Mouse (Mus musculus) liver, postnatal 0 days (tissue): ENCODE results near the gene Hcfc2. TPM values are rescaled to one million over a fixed set of nuclear protein-coding genes. Genes with fewer than 3 reads are reported as not detected.
A peak's percentile ranks its signal among the peaks of the same experiment; 100 is the strongest.

ENCODE experiments used
- ATAC-seq: fragments of 200-750 bp; cut with Nextera tagmentation; 2 replicates; pipeline ENCODE4 v1.8.0; 2017; ENCODE audit warnings: mild to moderate bottlenecking, moderate library complexity
- DNase-seq: peaks from one replicate; pipeline ENCODE4 v3.0.0-alpha.2; 2016
- H3K27ac ChIP-seq: fragments of 300-500 bp; sonication (generic); 2 replicates; pipeline ENCODE4 v1.5.1; 2014; ENCODE audit warnings: antibody characterized with exemption, moderate library complexity, mild to moderate bottlenecking, low read depth
- H3K27me3 ChIP-seq: fragments of 300-500 bp; sonication (generic); 2 replicates; pipeline ENCODE4 v1.6.1; 2014; ENCODE audit warnings: low read length, control low read depth, mixed read lengths; ENCODE audit not compliant: insufficient read depth
- H3K36me3 ChIP-seq: fragments of 300-500 bp; sonication (generic); replicated peaks from 2 replicates; pipeline ENCODE4 v1.6.1; 2014; ENCODE audit warnings: mild to moderate bottlenecking, control low read depth, low read length, moderate library complexity, mixed read lengths; ENCODE audit not compliant: insufficient read depth
- H3K4me1 ChIP-seq: fragments of 300-500 bp; sonication (generic); 2 replicates; pipeline ENCODE4 v1.6.1; 2014; ENCODE audit warnings: antibody characterized with exemption, mild to moderate bottlenecking, control low read depth; ENCODE audit not compliant: insufficient read depth
- H3K4me2 ChIP-seq: fragments of 300-500 bp; sonication (generic); 2 replicates; pipeline ENCODE4 v1.6.1; 2014; ENCODE audit warnings: low read depth, mild to moderate bottlenecking, low read length, moderate library complexity, mixed read lengths
- H3K4me3 ChIP-seq: fragments of 300-500 bp; sonication (generic); 2 replicates; pipeline ENCODE4 v1.5.1; 2014; ENCODE audit warnings: low read depth, low read length
- H3K9ac ChIP-seq: fragments of 300-500 bp; sonication (generic); replicated peaks from 2 replicates; pipeline ENCODE4 v1.6.1; 2014; ENCODE audit warnings: mild to moderate bottlenecking, moderate library complexity
- H3K9me3 ChIP-seq: fragments of 300-500 bp; sonication (generic); 2 replicates; pipeline ENCODE4 v1.6.1; 2016; ENCODE audit warnings: mild to moderate bottlenecking, control low read depth, low read length, mixed read lengths
- CTCF ChIP-seq: sonication (generic); IDR thresholded peaks from 2 replicates; pipeline ENCODE4 v1.5.1; 2016; ENCODE audit warnings: antibody characterized with exemption, low read depth
- EP300 ChIP-seq: IDR thresholded peaks from 2 replicates; pipeline ENCODE4 v1.6.1; 2016; ENCODE audit warnings: antibody characterized with exemption, low read depth, mild to moderate bottlenecking
- WGBS: fragments of 180-500 bp; shearing (Covaris S2); extraction: QIAGEN DNeasy Blood & Tissue Kit; methylation state at CpG from one replicate; pipeline ENCODE4 v1.1.7; 2014; ENCODE audit not compliant: insufficient replicate concordance; 5-methylcytosine and 5-hydroxymethylcytosine counted together
- polyA plus RNA-seq: library from polyadenylated mRNA; unstranded; fragments of >200 nt; fragmentation: Nextera tagmentation; extraction: Ambion mirVana; gene quantifications from 2 replicates; pipeline ENCODE4 v1.2.1, GENCODE M21; 2015

The Hcfc2 gene
- polyA plus RNA-seq, 1 experiment from 2014 or later, result 11.9 TPM

DNA sequence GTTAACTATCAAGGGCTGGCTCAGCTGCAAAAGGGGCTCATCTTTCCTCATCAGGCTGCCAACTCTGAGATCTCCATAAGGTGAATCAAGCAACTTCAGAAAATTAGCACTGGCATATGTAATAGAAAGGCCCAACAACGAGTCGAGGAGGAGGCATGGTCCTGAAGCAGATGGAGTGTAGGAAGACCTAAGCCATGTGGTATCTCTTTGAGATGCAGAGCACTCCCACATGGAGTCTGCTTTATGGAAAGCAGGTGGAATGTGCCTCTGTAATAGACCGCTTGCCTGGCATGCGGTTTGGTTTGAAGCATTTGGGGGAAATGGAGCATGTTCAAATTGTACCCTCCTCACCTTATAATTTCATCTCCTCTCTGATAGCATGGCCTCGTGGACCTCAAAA is 15.2 kb upstream of the Hcfc2 start:
- H3K4me3 ChIP-seq, result no peak overlapping the region
- H3K27ac ChIP-seq, result no peak overlapping the region
- H3K36me3 ChIP-seq, result no peaks in the 10 kb centered on the region
- TF ChIP-seq CTCF, result no peak
- TF ChIP-seq EP300, result no peak
- no peaks in the 10 kb centered on the region for H3K4me1 ChIP-seq
- 83% methylated on average over 5 of the region's 5 CpGs for WGBS
- no peak overlapping the region for H3K4me2 ChIP-seq
- no peaks in the 10 kb centered on the region for H3K9me3 ChIP-seq
- H3K9ac ChIP-seq, result no peak overlapping the region
- DNase-seq (no peak), ATAC-seq (no peak)
- no peaks in the 10 kb centered on the region for H3K27me3 ChIP-seq

DNA sequence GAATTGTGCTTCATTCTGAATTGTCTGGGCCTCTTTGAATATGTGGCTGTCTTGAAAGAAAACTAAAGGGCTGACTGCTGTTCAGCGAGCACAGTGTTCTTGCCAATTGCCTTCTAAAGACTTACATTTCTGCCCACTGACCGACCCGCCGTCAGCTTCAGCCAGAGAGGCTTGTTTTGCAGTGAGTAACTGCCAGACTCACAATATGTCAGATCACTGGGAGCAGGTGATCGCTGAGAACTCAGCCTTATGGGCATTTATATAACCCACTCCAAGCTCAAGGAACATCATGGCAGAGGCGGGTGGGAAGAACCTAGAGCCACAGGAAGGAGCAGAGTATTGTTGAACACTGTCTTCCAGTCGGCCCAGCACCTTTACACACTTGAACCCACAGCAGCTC is 14.3 kb upstream of the Hcfc2 start:
- Histone ChIP-seq H3K36me3 (no peaks in the 10 kb centered on the region), H3K4me2 (no peak overlapping the region), H3K9ac (no peak overlapping the region), H3K27ac (no peak overlapping the region), H3K9me3 (no peaks in the 10 kb centered on the region), H3K4me1 (no peaks in the 10 kb centered on the region), H3K27me3 (no peaks in the 10 kb centered on the region), H3K4me3 (no peak overlapping the region)
- TF ChIP-seq CTCF (no peak), EP300 (no peak)
- DNase-seq (no peak), ATAC-seq (no peak)
- WGBS, result 76% methylated on average over 7 of the region's 7 CpGs

GRCm38 (mm10) chr10:82685440-82685839 is 10.5 kb upstream of the Hcfc2 start:
- Histone ChIP-seq H3K27me3 (no peaks in the 10 kb centered on the region), H3K4me3 (no peak overlapping the region), H3K36me3 (no peaks in the 10 kb centered on the region), H3K27ac (no peak overlapping the region), H3K4me2 (no peak overlapping the region), H3K9me3 (no peaks in the 10 kb centered on the region), H3K4me1 (peaks cover 2% of the 10 kb centered on the region; the same call in 1 of the 2 replicates), H3K9ac (no peak overlapping the region)
- ATAC-seq (peak; percentile 53), DNase-seq (no peak)
- WGBS, result 42% methylated on average over 2 of the region's 2 CpGs
- TF ChIP-seq EP300 (no peak), CTCF (no peak)

DNA sequence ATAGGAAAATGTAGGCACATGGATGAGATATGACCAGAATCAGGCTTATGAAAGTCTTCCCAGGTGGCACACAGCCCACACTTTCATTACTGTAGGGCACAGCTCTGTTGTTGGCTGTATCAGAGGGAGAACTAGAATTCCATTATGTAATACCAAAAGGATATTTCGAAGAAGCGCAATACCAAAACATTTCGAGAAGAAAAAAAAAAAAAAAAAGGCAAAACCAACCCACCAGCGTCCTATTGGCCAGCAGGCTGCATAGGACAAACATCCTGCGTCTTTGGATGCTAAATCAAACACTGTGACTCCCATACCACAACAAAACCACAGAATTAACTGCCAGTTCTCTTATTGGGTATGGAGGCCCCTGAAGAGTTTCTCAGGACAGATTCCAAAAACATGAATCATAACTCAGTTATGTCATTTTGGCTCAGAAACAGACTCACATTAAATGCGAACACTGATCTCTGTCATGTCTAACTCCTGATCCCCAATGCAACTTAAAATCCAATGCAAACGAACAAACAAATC is 6.2 kb upstream of the Hcfc2 start:
- H3K4me2 ChIP-seq, result no peak overlapping the region

DNA sequence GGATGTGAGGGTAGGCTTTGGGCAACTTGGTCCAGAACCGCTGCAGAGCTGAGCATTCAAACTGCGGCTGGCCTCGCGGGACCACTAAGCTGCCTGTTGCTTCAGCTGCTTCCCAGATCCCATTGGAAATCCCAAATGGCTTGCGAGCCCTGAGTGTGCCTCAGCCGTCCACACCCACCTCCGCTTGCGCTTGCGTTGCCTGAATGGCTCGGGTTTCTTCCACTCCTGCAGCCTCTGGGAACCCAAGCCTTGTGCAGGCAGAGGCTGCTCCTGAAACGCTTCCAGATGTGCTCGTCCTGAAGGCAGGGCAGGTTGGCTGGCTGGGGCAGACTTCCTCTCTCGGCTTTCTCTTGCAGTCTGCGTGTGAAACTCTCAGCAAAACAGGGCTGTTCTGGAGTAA is 5.5 kb upstream of the Hcfc2 start, which contains the start of gene Glt8d2:
Gene Glt8d2 (minus strand): TSS at position 157 of the 400 bp plus-strand sequence.
- Histone ChIP-seq H3K4me2 (peak within 1 kb of the TSS; percentile 35), H3K27me3 (0 out of 2 replicates have a peak, but pooled peaks cover 3% of the 10 kb centered on the region), H3K36me3 (no peaks in the 10 kb centered on the region), H3K27ac (no peak within 1 kb of the TSS), H3K4me3 (no peak within 1 kb of the TSS), H3K9ac (no peak within 1 kb of the TSS), H3K4me1 (peaks cover 5% of the 10 kb centered on the region; the same call in 1 of the 2 replicates), H3K9me3 (no peaks in the 10 kb centered on the region)
- DNase-seq (no peak), ATAC-seq (no peak)
- TF ChIP-seq EP300 (no peak), CTCF (no peak)
- WGBS, result 8% methylated on average over 14 of the region's 14 CpGs

More for the DNA sequence above, 6.2 kb upstream of the Hcfc2 start:
- Histone ChIP-seq H3K36me3 (no peaks in the 10 kb centered on the region), H3K9me3 (no peaks in the 10 kb centered on the region), H3K27ac (no peak overlapping the region), H3K4me1 (peaks cover 5% of the 10 kb centered on the region; the same call in 1 of the 2 replicates), H3K27me3 (0 out of 2 replicates have a peak, but pooled peaks cover 3% of the 10 kb centered on the region), H3K4me3 (no peak overlapping the region), H3K9ac (no peak overlapping the region)
- DNase-seq, result no peak
- WGBS, result 48% methylated on average over 7 of the region's 7 CpGs
- no peak for ATAC-seq
- no peak for TF ChIP-seq EP300
- TF ChIP-seq CTCF, result no peak

DNA sequence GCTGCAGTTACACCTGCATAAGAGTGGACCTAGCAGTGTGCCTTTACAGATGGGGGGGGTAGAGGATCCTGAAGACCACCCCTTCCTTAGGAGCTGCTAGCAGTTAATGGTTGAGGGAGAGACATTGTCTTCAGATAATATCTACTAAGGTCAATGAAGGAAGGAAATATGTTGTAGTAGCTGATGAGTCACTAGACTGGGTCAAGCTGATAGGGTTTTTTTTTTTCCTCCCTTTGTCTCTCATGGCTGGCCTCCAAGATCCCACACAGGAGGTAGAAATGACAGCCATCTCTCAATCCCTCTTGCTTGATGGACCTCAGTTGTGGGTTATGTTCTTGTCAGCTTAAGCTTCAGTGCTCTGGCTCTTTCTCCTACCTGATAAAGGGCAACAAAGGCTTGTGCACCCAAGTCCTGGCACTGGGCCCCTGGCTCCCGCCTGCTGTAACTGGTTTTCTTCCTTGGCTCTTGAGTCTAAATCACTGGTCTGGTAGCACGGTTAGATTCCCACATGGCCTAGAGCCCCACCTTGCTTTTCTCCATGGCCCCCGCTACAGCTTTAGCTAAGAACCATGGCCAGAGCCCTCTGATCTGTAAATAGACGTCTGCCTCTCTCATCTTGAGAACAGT is 606 bp downstream of the Hcfc2 start:
- no peak overlapping the region for H3K4me3 ChIP-seq
- H3K4me1 ChIP-seq, result peaks cover 31% of the 10 kb centered on the region
- no peak overlapping the region for H3K27ac ChIP-seq
- no peaks in the 10 kb centered on the region for H3K9me3 ChIP-seq
- ATAC-seq (no peak), DNase-seq (no peak)
- H3K27me3 ChIP-seq, result no peaks in the 10 kb centered on the region
- peaks cover 5% of the 10 kb centered on the region; the same call in 1 of the 2 replicates for H3K36me3 ChIP-seq
- H3K4me2 ChIP-seq, result no peak overlapping the region
- no peak for TF ChIP-seq CTCF
- 0 out of 2 replicates have a peak, but pooled peaks have one; percentile 37 for TF ChIP-seq EP300
- 38% methylated on average over 4 of the region's 4 CpGs for WGBS
- H3K9ac ChIP-seq, result no peak overlapping the region
